Mouse (Mus musculus) myocyte (in vitro differentiated cells): ENCODE measurements around the gene Ccdc188. TPM values are rescaled to one million over a fixed set of nuclear protein-coding genes. Genes with fewer than 3 reads are reported as not detected.

Source experiments
- H3K27me3 ChIP-seq: one replicate; pipeline ENCODE4 v1.6.1; 2011; ENCODE audit not compliant: control insufficient read depth, insufficient read depth, insufficient read length
- H3K36me3 ChIP-seq: one replicate; pipeline ENCODE4 v1.6.1; 2011; ENCODE audit not compliant: control insufficient read depth, insufficient read depth
- H3K4me2 ChIP-seq: one replicate; pipeline ENCODE4 v1.6.1; 2011; ENCODE audit warnings: low read depth, control low read depth
- H3K4me3 ChIP-seq: one replicate; pipeline ENCODE4 v1.5.1; 2011; ENCODE audit warnings: mild to moderate bottlenecking, control low read depth, moderate library complexity
- H3K79me2 ChIP-seq: one replicate; pipeline ENCODE4 v1.6.1; 2011; ENCODE audit not compliant: control insufficient read depth, insufficient read depth
- H3ac ChIP-seq: one replicate; pipeline ENCODE4 v1.6.1; 2011; ENCODE audit not compliant: control insufficient read depth, insufficient read length
- CEBPB ChIP-seq: IDR thresholded peaks from 2 replicates; pipeline ENCODE4 v1.6.1; 2011; ENCODE audit warnings: mild to moderate bottlenecking, moderate library complexity; ENCODE audit not compliant: poor library complexity, insufficient read depth, severe bottlenecking
- E2F4 ChIP-seq: IDR thresholded peaks from one replicate; pipeline ENCODE4 v1.6.1; 2011; ENCODE audit warnings: mild to moderate bottlenecking, control low read depth, moderate library complexity; ENCODE audit not compliant: insufficient read depth
- MAX ChIP-seq: IDR thresholded peaks from one replicate; pipeline ENCODE4 v1.6.1; 2011; ENCODE audit warnings: low read depth, mild to moderate bottlenecking, control low read depth
- MYOD1 ChIP-seq, 3 experiments: IDR thresholded peaks; one replicate each; pipeline ENCODE4 v1.6.1; 2011; ENCODE audit warnings: control low read depth in 2 of 3, low read depth in 2 of 3, mild to moderate bottlenecking in 2 of 3, moderate library complexity in 1 of 3; ENCODE audit not compliant: insufficient read length in 2 of 3, control insufficient read depth in 1 of 3
- MYOG ChIP-seq, 3 experiments: IDR thresholded peaks; one replicate each; pipeline ENCODE4 v1.6.1; 2011; ENCODE audit warnings: control low read depth in 2 of 3, low read depth in 2 of 3, mild to moderate bottlenecking in 2 of 3; ENCODE audit not compliant: insufficient read length in 2 of 3, control insufficient read depth in 1 of 3, insufficient read depth in 1 of 3
- POLR2A ChIP-seq: IDR thresholded peaks from one replicate; pipeline ENCODE4 v1.6.1; 2011; ENCODE audit warnings: low read depth, mild to moderate bottlenecking, control low read depth, moderate library complexity; ENCODE audit not compliant: insufficient read length
- POLR2AphosphoS2 ChIP-seq: IDR thresholded peaks from one replicate; pipeline ENCODE4 v1.6.1; 2011; ENCODE audit warnings: low read depth, control low read depth; ENCODE audit not compliant: insufficient read length
- REST ChIP-seq: IDR thresholded peaks from one replicate; pipeline ENCODE4 v1.6.1; 2011; ENCODE audit warnings: mild to moderate bottlenecking, control low read depth, moderate library complexity; ENCODE audit not compliant: insufficient read depth, insufficient read length
- SRF ChIP-seq: IDR thresholded peaks from one replicate; pipeline ENCODE4 v1.6.1; 2011; ENCODE audit warnings: low read depth; ENCODE audit not compliant: control insufficient read depth, insufficient read length
- TCF12 ChIP-seq: IDR thresholded peaks from one replicate; pipeline ENCODE4 v1.6.1; 2011; ENCODE audit warnings: mild to moderate bottlenecking, control low read depth; ENCODE audit not compliant: poor library complexity, insufficient read depth, severe bottlenecking
- TCF3 ChIP-seq: IDR thresholded peaks from one replicate; pipeline ENCODE4 v1.6.1; 2011; ENCODE audit warnings: low read depth, control low read depth; ENCODE audit not compliant: insufficient read length
- USF1 ChIP-seq: IDR thresholded peaks from one replicate; pipeline ENCODE4 v1.6.1; 2011; ENCODE audit warnings: low read depth, mild to moderate bottlenecking, control low read depth, moderate library complexity
- polyA plus RNA-seq: library from polyadenylated mRNA; unstranded; fragments of >200 nt; fragmentation: generic; extraction: Trizol; gene quantifications from one replicate; pipeline ENCODE4 v1.2.1, GENCODE M21; 2012; ENCODE audit warnings: missing spikeins

Ccdc188 gene
- polyA plus RNA-seq, 1 experiment: not detected

DNA sequence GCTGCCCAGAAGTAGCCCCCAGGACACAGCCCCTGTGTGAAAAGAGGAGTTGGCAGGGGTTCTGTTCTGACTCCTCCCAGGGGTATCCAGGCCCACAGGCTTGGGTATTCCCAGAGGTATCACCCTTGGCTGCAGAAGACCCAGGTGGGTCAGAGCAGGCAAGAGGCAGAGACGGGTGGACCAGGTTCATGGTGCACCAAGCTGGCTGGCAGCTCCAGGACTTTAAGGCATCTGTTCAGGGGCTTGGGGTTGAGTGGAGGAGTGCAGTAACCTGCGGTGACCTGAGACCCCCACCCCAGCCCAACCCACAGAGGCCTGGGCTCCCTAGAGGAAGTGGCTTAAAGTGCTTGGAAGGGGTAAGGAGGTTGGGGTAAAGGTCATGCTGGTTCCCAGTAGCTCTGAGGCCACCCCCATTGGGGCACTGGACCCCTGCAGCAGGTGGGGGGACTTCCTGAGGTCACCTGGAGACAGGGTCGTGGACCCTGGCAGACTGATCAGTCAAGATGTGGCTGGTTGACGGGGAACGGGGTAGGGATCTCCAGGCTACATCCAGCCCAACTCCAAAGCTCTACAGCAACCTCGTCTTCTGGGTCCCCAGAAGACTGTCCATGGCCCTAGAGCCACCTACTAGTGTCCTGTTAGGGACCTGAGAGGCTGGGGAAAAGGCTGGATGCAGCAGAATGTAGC lies 3.3 kb downstream of the Ccdc188 start:
- no peak for TF ChIP-seq SRF
- H3K27me3 ChIP-seq: no peaks in the 10 kb centered on the region
- no peaks in the 10 kb centered on the region for H3K79me2 ChIP-seq
- H3K36me3 ChIP-seq: peaks cover 2% of the 10 kb centered on the region
- no peak overlapping the region for H3ac ChIP-seq
- H3K4me2 ChIP-seq: no peak overlapping the region
- H3K4me3 ChIP-seq: no peak overlapping the region

- H3K36me3 ChIP-seq: peaks cover 5% of the 10 kb centered on the region
- TF ChIP-seq USF1 (no peak), E2F4 (no peak), CEBPB (no peak), POLR2A (no peak), TCF12 (no peak), POLR2AphosphoS2 (no peak)
- H3ac ChIP-seq: no peak overlapping the region
- H3K27me3 ChIP-seq: no peaks in the 10 kb centered on the region
- H3K4me2 ChIP-seq: no peak overlapping the region
- no peaks in the 10 kb centered on the region for H3K79me2 ChIP-seq
- H3K4me3 ChIP-seq: no peak overlapping the region
These were observed 3.8 kb downstream of the Ccdc188 start for GRCm38 (mm10) chr16:18221543-18221898.

GRCm38 (mm10) chr16:18222188-18222587 lies 4.5 kb downstream of the Ccdc188 start:
- H3K36me3 ChIP-seq: peaks cover 5% of the 10 kb centered on the region
- H3K27me3 ChIP-seq: no peaks in the 10 kb centered on the region
- no peak overlapping the region for H3ac ChIP-seq
- H3K79me2 ChIP-seq: no peaks in the 10 kb centered on the region
- H3K4me2 ChIP-seq: no peak overlapping the region
- H3K4me3 ChIP-seq: no peak overlapping the region
- TF ChIP-seq MYOG (IDR thresholded peaks at IDR 0.05; ENCODE audit: control insufficient read depth in 1 of 3, insufficient read depth in 1 of 3, insufficient read length in 2 of 3, low read depth in 2 of 3): no peak
- TF ChIP-seq TCF3: no peak
- no peak for TF ChIP-seq MAX
- no peak for TF ChIP-seq TCF12
- no peak for TF ChIP-seq POLR2A
- no peak for TF ChIP-seq MYOD1 (IDR thresholded peaks at IDR 0.05; ENCODE audit: control insufficient read depth in 1 of 3, insufficient read length in 2 of 3, low read depth in 2 of 3)
- TF ChIP-seq REST: no peak

GRCm38 (mm10) chr16:18227187-18227586 lies 9.5 kb downstream of the Ccdc188 start:
- Histone ChIP-seq H3K36me3 (peaks cover 5% of the 10 kb centered on the region), H3K79me2 (peaks cover 34% of the 10 kb centered on the region), H3K4me3 (no peak overlapping the region), H3K4me2 (no peak overlapping the region), H3ac (no peak overlapping the region), H3K27me3 (no peaks in the 10 kb centered on the region)
- TF ChIP-seq MYOG (IDR thresholded peaks at IDR 0.05; ENCODE audit: control insufficient read depth in 1 of 3, insufficient read depth in 1 of 3, insufficient read length in 2 of 3, low read depth in 2 of 3) (no peak), POLR2A (no peak), E2F4 (no peak), TCF12 (no peak), MAX (no peak), REST (no peak), MYOD1 (IDR thresholded peaks at IDR 0.05; ENCODE audit: control insufficient read depth in 1 of 3, insufficient read length in 2 of 3, low read depth in 2 of 3) (no peak), CEBPB (no peak), USF1 (no peak), TCF3 (no peak), POLR2AphosphoS2 (no peak), SRF (no peak)

DNA sequence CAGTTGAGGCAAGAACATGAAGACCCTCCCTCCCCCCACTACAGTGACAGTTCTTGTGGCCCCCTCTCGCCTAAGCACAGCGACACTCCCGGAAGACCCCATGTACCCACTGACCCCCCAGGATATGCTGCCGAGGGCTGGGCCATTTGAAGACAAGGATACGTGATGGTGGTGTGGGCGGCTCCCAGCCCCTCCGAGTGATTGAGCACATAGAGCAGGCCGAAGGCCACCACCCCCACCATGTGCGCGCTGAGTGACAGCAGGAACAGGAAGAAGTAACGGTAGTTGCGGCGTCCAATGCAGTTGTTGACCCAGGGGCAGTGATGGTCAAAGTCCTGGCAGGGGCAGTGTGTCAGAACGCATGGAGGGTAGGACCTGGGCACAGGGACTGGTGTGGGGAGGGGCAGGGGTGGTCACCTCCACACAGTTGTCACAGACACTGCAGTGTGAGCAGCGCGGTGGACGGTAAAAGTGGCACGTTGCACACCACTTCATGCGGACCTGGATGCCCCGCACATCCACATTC lies 10.3 kb downstream of the Ccdc188 start:
- H3K27me3 ChIP-seq: no peaks in the 10 kb centered on the region
- no peak overlapping the region for H3K4me3 ChIP-seq
- H3K79me2 ChIP-seq: peaks cover 38% of the 10 kb centered on the region
- peaks cover 5% of the 10 kb centered on the region for H3K36me3 ChIP-seq
- no peak overlapping the region for H3K4me2 ChIP-seq
- no peak for TF ChIP-seq MYOG (IDR thresholded peaks at IDR 0.05; ENCODE audit: control insufficient read depth in 1 of 3, insufficient read depth in 1 of 3, insufficient read length in 2 of 3, low read depth in 2 of 3)
- no peak for TF ChIP-seq TCF3
- no peak for TF ChIP-seq MYOD1 (IDR thresholded peaks at IDR 0.05; ENCODE audit: control insufficient read depth in 1 of 3, insufficient read length in 2 of 3, low read depth in 2 of 3)
- TF ChIP-seq SRF: no peak
- no peak for TF ChIP-seq USF1
- TF ChIP-seq E2F4: no peak
- no peak for TF ChIP-seq CEBPB
- no peak for TF ChIP-seq POLR2A
- TF ChIP-seq POLR2AphosphoS2: no peak
- no peak for TF ChIP-seq MAX
- TF ChIP-seq TCF12: no peak
- no peak for TF ChIP-seq REST
- no peak overlapping the region for H3ac ChIP-seq
